Mouse (Mus musculus) midbrain, embryonic 13.5 days (tissue): ENCODE measurements around the gene Dcbld1. TPM values are rescaled to one million over a fixed set of nuclear protein-coding genes. Genes with fewer than 3 reads are reported as not detected.
"Not testable (repeated sequence)": the region's sequence is repeated elsewhere in the genome, so short reads cannot be mapped to it uniquely, and the experiment has no call there.

Experiments
- ATAC-seq: fragments of 200-750 bp; cut with Nextera tagmentation; 2 replicates; pipeline ENCODE4 v1.8.0; 2017; ENCODE audit warnings: mild to moderate bottlenecking, moderate TSS enrichment, moderate library complexity
- H3K27ac ChIP-seq: fragments of 300-500 bp; sonication (generic); 2 replicates; pipeline ENCODE4 v1.5.1; 2015; ENCODE audit warnings: inconsistent platforms, mild to moderate bottlenecking, moderate library complexity
- H3K27me3 ChIP-seq: fragments of 300-500 bp; sonication (generic); 2 replicates; pipeline ENCODE4 v1.6.1; 2015; ENCODE audit warnings: mild to moderate bottlenecking, inconsistent platforms
- H3K36me3 ChIP-seq: fragments of 300-500 bp; sonication (generic); 2 replicates; pipeline ENCODE4 v1.6.1; 2015; ENCODE audit warnings: mild to moderate bottlenecking, inconsistent platforms
- H3K4me1 ChIP-seq: fragments of 300-500 bp; sonication (generic); replicated peaks from 2 replicates; pipeline ENCODE4 v1.6.1; 2015; ENCODE audit warnings: inconsistent platforms
- H3K4me2 ChIP-seq: fragments of 300-500 bp; sonication (generic); replicated peaks from 2 replicates; pipeline ENCODE4 v1.6.1; 2015; ENCODE audit warnings: moderate library complexity, mild to moderate bottlenecking, inconsistent platforms
- H3K4me3 ChIP-seq: fragments of 300-500 bp; sonication (generic); replicated peaks from 2 replicates; pipeline ENCODE4 v1.5.1; 2015; ENCODE audit warnings: mild to moderate bottlenecking, inconsistent platforms
- H3K9ac ChIP-seq: fragments of 300-500 bp; sonication (generic); replicated peaks from 2 replicates; pipeline ENCODE4 v1.6.1; 2015; ENCODE audit warnings: mild to moderate bottlenecking, inconsistent platforms
- H3K9me3 ChIP-seq: fragments of 300-500 bp; sonication (generic); 2 replicates; pipeline ENCODE4 v1.6.1; 2016; ENCODE audit warnings: mild to moderate bottlenecking, inconsistent platforms
- WGBS: fragments of 180-500 bp; shearing (Covaris S2); methylation state at CpG from one replicate; pipeline ENCODE4 v1.1.7; 2015; 5-methylcytosine and 5-hydroxymethylcytosine counted together
- polyA plus RNA-seq: library from polyadenylated mRNA; unstranded; fragments of >200 nt; fragmentation: Nextera tagmentation; extraction: Ambion mirVana; gene quantifications from 2 replicates; pipeline ENCODE4 v1.2.1, GENCODE M21; 2015

Dcbld1 gene
- polyA plus RNA-seq, 1 experiment from 2014 or later = 15.8 TPM

- no peaks in the 10 kb centered on the region for H3K36me3 ChIP-seq
- no peak overlapping the region for H3K9ac ChIP-seq
- ATAC-seq = 0 out of 2 replicates have a peak, but pooled peaks have one; percentile 40
- no peak overlapping the region for H3K4me2 ChIP-seq
- no peaks in the 10 kb centered on the region for H3K27me3 ChIP-seq
- H3K4me3 ChIP-seq = no peak overlapping the region
- H3K9me3 ChIP-seq = no peaks in the 10 kb centered on the region
- WGBS = 74% methylated on average over 5 of the region's 5 CpGs
- H3K27ac ChIP-seq = no peak overlapping the region
- 0 out of 2 replicates have a peak, but pooled peaks cover 4% of the 10 kb centered on the region for H3K4me1 ChIP-seq
Measured at GRCm38 (mm10) chr10:52287852-52288533, 54.6 kb downstream of the Dcbld1 start.

- 95% methylated on average over 3 of the region's 3 CpGs for WGBS
- 0 out of 2 replicates have a peak, but pooled peaks cover 4% of the 10 kb centered on the region for H3K4me1 ChIP-seq
- H3K4me3 ChIP-seq = no peak overlapping the region
- H3K27me3 ChIP-seq = no peaks in the 10 kb centered on the region
- no peak for ATAC-seq
- no peak overlapping the region for H3K27ac ChIP-seq
- no peak overlapping the region for H3K4me2 ChIP-seq
- H3K9me3 ChIP-seq = no peaks in the 10 kb centered on the region
- H3K9ac ChIP-seq = no peak overlapping the region
- no peaks in the 10 kb centered on the region for H3K36me3 ChIP-seq
Measured at GRCm38 (mm10) chr10:52289261-52289660, 55.8 kb downstream of the Dcbld1 start.

- not testable (repeated sequence) for H3K9me3 ChIP-seq, H3K9ac ChIP-seq, ATAC-seq, H3K4me3 ChIP-seq, H3K4me1 ChIP-seq, H3K36me3 ChIP-seq, H3K4me2 ChIP-seq, H3K27me3 ChIP-seq, H3K27ac ChIP-seq
- WGBS = 64% methylated on average over 1 of the region's 1 CpGs
Measured at GRCm38 (mm10) chr10:52292391-52292790, 59.0 kb downstream of the Dcbld1 start.

GRCm38 (mm10) chr10:52293921-52294577 is 60.6 kb downstream of the Dcbld1 start:
- no peak overlapping the region for H3K27ac ChIP-seq
- no peaks in the 10 kb centered on the region for H3K9me3 ChIP-seq
- H3K4me3 ChIP-seq = no peak overlapping the region
- no peaks in the 10 kb centered on the region for H3K36me3 ChIP-seq
- no peak for ATAC-seq
- no peaks in the 10 kb centered on the region for H3K4me1 ChIP-seq
- no peak overlapping the region for H3K9ac ChIP-seq
- no peak overlapping the region for H3K4me2 ChIP-seq
- WGBS = 88% methylated on average over 4 of the region's 4 CpGs
- no peaks in the 10 kb centered on the region for H3K27me3 ChIP-seq

- WGBS = 84% methylated on average over 2 of the region's 2 CpGs
- Histone ChIP-seq H3K4me2 (no peak overlapping the region), H3K9me3 (no peaks in the 10 kb centered on the region), H3K9ac (no peak overlapping the region), H3K27ac (no peak overlapping the region), H3K4me3 (no peak overlapping the region), H3K36me3 (no peaks in the 10 kb centered on the region), H3K4me1 (no peaks in the 10 kb centered on the region), H3K27me3 (no peaks in the 10 kb centered on the region)
- no peak for ATAC-seq
Measured at GRCm38 (mm10) chr10:52295934-52296333, 62.5 kb downstream of the Dcbld1 start.

- not testable (repeated sequence) for H3K36me3 ChIP-seq, H3K4me2 ChIP-seq, H3K4me3 ChIP-seq, H3K27me3 ChIP-seq, H3K9ac ChIP-seq, ATAC-seq, H3K27ac ChIP-seq, H3K9me3 ChIP-seq, H3K4me1 ChIP-seq
Measured at GRCm38 (mm10) chr10:52298568-52298967, 65.1 kb downstream of the Dcbld1 start.

GRCm38 (mm10) chr10:52301766-52302165 is 68.3 kb downstream of the Dcbld1 start:
- no peak for ATAC-seq
- H3K4me1 ChIP-seq = no peaks in the 10 kb centered on the region
- H3K4me2 ChIP-seq = no peak overlapping the region
- no peak overlapping the region for H3K9ac ChIP-seq
- H3K4me3 ChIP-seq = no peak overlapping the region
- H3K9me3 ChIP-seq = no peaks in the 10 kb centered on the region
- no peak overlapping the region for H3K27ac ChIP-seq
- 90% methylated on average over 4 of the region's 4 CpGs for WGBS
- H3K27me3 ChIP-seq = no peaks in the 10 kb centered on the region
- H3K36me3 ChIP-seq = no peaks in the 10 kb centered on the region

GRCm38 (mm10) chr10:52302271-52302670 is 68.9 kb downstream of the Dcbld1 start:
- H3K9ac ChIP-seq = no peak overlapping the region
- H3K9me3 ChIP-seq = no peaks in the 10 kb centered on the region
- ATAC-seq = no peak
- no peaks in the 10 kb centered on the region for H3K4me1 ChIP-seq
- H3K4me2 ChIP-seq = no peak overlapping the region
- no peak overlapping the region for H3K27ac ChIP-seq
- H3K4me3 ChIP-seq = no peak overlapping the region
- no peaks in the 10 kb centered on the region for H3K36me3 ChIP-seq
- no peaks in the 10 kb centered on the region for H3K27me3 ChIP-seq

- no peaks in the 10 kb centered on the region for H3K4me1 ChIP-seq
- no peak overlapping the region for H3K9ac ChIP-seq
- no peak overlapping the region for H3K4me3 ChIP-seq
- ATAC-seq = no peak
- no peaks in the 10 kb centered on the region for H3K36me3 ChIP-seq
- no peak overlapping the region for H3K27ac ChIP-seq
- WGBS = 87% methylated on average over 7 of the region's 7 CpGs
- no peak overlapping the region for H3K4me2 ChIP-seq
- no peaks in the 10 kb centered on the region for H3K9me3 ChIP-seq
- H3K27me3 ChIP-seq = no peaks in the 10 kb centered on the region
Measured at GRCm38 (mm10) chr10:52304574-52304973, 71.2 kb downstream of the Dcbld1 start.

- Histone ChIP-seq H3K27ac (no peak overlapping the region), H3K4me3 (no peak overlapping the region), H3K4me2 (no peak overlapping the region), H3K36me3 (no peaks in the 10 kb centered on the region), H3K9ac (no peak overlapping the region), H3K9me3 (no peaks in the 10 kb centered on the region), H3K27me3 (no peaks in the 10 kb centered on the region), H3K4me1 (no peaks in the 10 kb centered on the region)
- ATAC-seq = no peak
- 87% methylated on average over 8 of the region's 8 CpGs for WGBS
Measured at GRCm38 (mm10) chr10:52309196-52309595, 75.8 kb downstream of the Dcbld1 start.

GRCm38 (mm10) chr10:52319506-52320286 is 86.3 kb downstream of the Dcbld1 start:
- H3K4me2 ChIP-seq = no peak overlapping the region
- H3K36me3 ChIP-seq = peaks cover 12% of the 10 kb centered on the region
- 95% methylated on average over 28 of the region's 28 CpGs for WGBS
- no peak for ATAC-seq
- no peak overlapping the region for H3K27ac ChIP-seq
- H3K27me3 ChIP-seq = no peaks in the 10 kb centered on the region
- no peak overlapping the region for H3K4me3 ChIP-seq
- H3K9ac ChIP-seq = no peak overlapping the region
- no peaks in the 10 kb centered on the region for H3K4me1 ChIP-seq
- H3K9me3 ChIP-seq = no peaks in the 10 kb centered on the region

- no peak overlapping the region for H3K27ac ChIP-seq
- H3K4me2 ChIP-seq = no peak overlapping the region
- H3K36me3 ChIP-seq = peaks cover 12% of the 10 kb centered on the region
- no peaks in the 10 kb centered on the region for H3K9me3 ChIP-seq
- no peaks in the 10 kb centered on the region for H3K4me1 ChIP-seq
- H3K9ac ChIP-seq = no peak overlapping the region
- 97% methylated on average over 3 of the region's 3 CpGs for WGBS
- no peak overlapping the region for H3K4me3 ChIP-seq
- ATAC-seq = no peak
- no peaks in the 10 kb centered on the region for H3K27me3 ChIP-seq
Measured at GRCm38 (mm10) chr10:52321918-52322317, 88.5 kb downstream of the Dcbld1 start.
